Mouse (Mus musculus) embryonic facial prominence, embryonic 10.5 days (tissue): ENCODE data around the gene Olfr1272. TPM values are rescaled to one million over a fixed set of nuclear protein-coding genes. Genes with fewer than 3 reads are reported as not detected.
"Not testable (repeated sequence)": the region's sequence is repeated elsewhere in the genome, so short reads cannot be mapped to it uniquely, and the experiment has no call there.

ENCODE experiments used
- DNase-seq: peaks from one replicate; pipeline ENCODE4 v3.0.0-alpha.2; 2017; ENCODE audit warnings: low spot score
- H3K27ac ChIP-seq: fragments of 300-500 bp; sonication (generic); replicated peaks from 2 replicates; pipeline ENCODE4 v1.5.1; 2016; ENCODE audit warnings: mild to moderate bottlenecking
- H3K27me3 ChIP-seq: fragments of 300-500 bp; sonication (generic); replicated peaks from 2 replicates; pipeline ENCODE4 v1.6.1; 2016; ENCODE audit warnings: low read depth, mild to moderate bottlenecking; ENCODE audit not compliant: poor library complexity, severe bottlenecking
- H3K36me3 ChIP-seq: fragments of 300-500 bp; sonication (generic); replicated peaks from 2 replicates; pipeline ENCODE4 v1.6.1; 2016; ENCODE audit warnings: mild to moderate bottlenecking, moderate library complexity
- H3K4me1 ChIP-seq: fragments of 300-500 bp; sonication (generic); 2 replicates; pipeline ENCODE4 v1.6.1; 2016
- H3K4me3 ChIP-seq: fragments of 300-500 bp; sonication (generic); 2 replicates; pipeline ENCODE4 v1.5.1; 2016; ENCODE audit warnings: mild to moderate bottlenecking, moderate library complexity
- H3K9me3 ChIP-seq: fragments of 300-500 bp; sonication (generic); 2 replicates; pipeline ENCODE4 v1.6.1; 2016; ENCODE audit warnings: mild to moderate bottlenecking
- WGBS: fragments of 180-500 bp; shearing (Covaris S2); methylation state at CpG from one replicate; pipeline ENCODE4 v1.1.7; 2016; 5-methylcytosine and 5-hydroxymethylcytosine counted together
- polyA plus RNA-seq: library from polyadenylated mRNA; unstranded; fragments of >200 nt; fragmentation: Nextera tagmentation; extraction: Ambion mirVana; gene quantifications from 2 replicates; pipeline ENCODE4 v1.2.1, GENCODE M21; 2016

Gene Olfr1272
- not detected in 2 replicates for polyA plus RNA-seq

DNA sequence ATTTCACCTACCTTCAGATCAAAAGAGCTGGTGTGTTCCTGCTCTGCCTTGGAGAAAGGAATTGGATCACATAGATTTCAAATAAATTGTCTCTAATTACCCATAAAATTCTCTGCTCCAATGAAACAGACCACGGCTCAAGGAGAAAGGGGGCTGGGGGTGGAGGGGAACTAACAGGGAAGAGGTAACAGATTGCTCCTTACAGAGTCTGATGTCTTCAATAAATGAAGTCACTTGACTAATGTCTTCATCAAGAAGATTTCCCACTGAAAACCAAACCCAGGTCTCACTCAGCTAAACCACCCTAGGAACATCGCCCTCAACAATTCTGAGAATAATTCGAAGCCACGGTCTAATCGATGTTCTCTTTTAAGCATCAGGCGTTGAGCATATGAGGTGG, at the start of gene Olfr1272:
Olfr1272 (minus strand) TSS at position 101 of the 400 bp plus-strand sequence.
- 90% methylated on average over 6 of the region's 6 CpGs for WGBS
- Histone ChIP-seq H3K4me1 (no peaks in the 10 kb centered on the region), H3K27me3 (no peaks in the 10 kb centered on the region), H3K27ac (no peak within 1 kb of the TSS), H3K36me3 (no peaks in the 10 kb centered on the region), H3K9me3 (no peaks in the 10 kb centered on the region), H3K4me3 (no peak within 1 kb of the TSS)
- no peak for DNase-seq

DNA sequence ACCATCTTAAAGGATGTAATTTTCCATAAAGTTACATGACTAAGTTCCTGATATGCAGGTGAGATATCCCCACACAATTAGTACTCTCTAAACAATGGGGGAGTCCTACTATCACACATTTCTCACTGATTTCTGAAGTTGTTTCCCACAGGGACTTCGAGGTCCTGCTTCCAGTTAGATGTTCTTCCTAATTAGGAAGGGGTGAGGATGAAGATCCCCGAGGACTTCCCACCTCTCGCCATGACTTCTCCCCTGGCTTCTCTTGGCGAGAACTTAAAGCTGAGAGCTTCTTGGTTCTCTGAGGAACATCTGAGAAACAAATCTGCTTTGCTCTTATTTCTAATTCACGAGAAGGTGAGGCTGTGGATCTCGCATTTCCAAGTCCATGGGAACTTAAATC, 29.3 kb upstream of the Olfr1272 start, which contains the start of gene Gm13769:
Gm13769 (plus strand) TSS at position 301 of the 400 bp plus-strand sequence.
- not testable (repeated sequence) for H3K27ac ChIP-seq, H3K4me3 ChIP-seq, H3K36me3 ChIP-seq, H3K27me3 ChIP-seq, DNase-seq, H3K9me3 ChIP-seq, H3K4me1 ChIP-seq
- no CpG with 5 or more reads among the region's 6 CpGs for WGBS

GRCm38 (mm10) chr2:90270932-90271331, 21.7 kb downstream of the Olfr1272 start, which contains the start of gene Olfr1271:
TSS of gene Olfr1271 (minus strand) at chr2:90271032.
- WGBS, result 91% methylated on average over 2 of the region's 2 CpGs

GRCm38 (mm10) chr2:90257492-90257891, 35.1 kb downstream of the Olfr1272 start, which contains the start of gene Olfr142:
TSS of gene Olfr142 (minus strand) at chr2:90257592.
- Histone ChIP-seq H3K36me3 (no peaks in the 10 kb centered on the region), H3K27me3 (no peaks in the 10 kb centered on the region), H3K9me3 (no peaks in the 10 kb centered on the region), H3K27ac (no peak within 1 kb of the TSS), H3K4me3 (no peak within 1 kb of the TSS), H3K4me1 (no peaks in the 10 kb centered on the region)
- WGBS, result 92% methylated on average over 4 of the region's 4 CpGs
- DNase-seq, result no peak

More at GRCm38 (mm10) chr2:90270932-90271331, 21.7 kb downstream of the Olfr1272 start, which contains the start of gene Olfr1271:
- no peak for DNase-seq
- H3K36me3 ChIP-seq, result no peaks in the 10 kb centered on the region
- H3K4me1 ChIP-seq, result no peaks in the 10 kb centered on the region
- H3K27ac ChIP-seq, result no peak within 1 kb of the TSS
- H3K4me3 ChIP-seq, result no peak within 1 kb of the TSS
- no peaks in the 10 kb centered on the region for H3K27me3 ChIP-seq
- no peaks in the 10 kb centered on the region for H3K9me3 ChIP-seq

Other genes starting within 250 kb of the Olfr1272 start
- not detected in 2 replicates for gene Olfr140, start 229.2 kb downstream of the Olfr1272 start, polyA plus RNA-seq
- not detected in 2 replicates for gene Olfr1269, start 171.4 kb downstream of the Olfr1272 start, polyA plus RNA-seq
- not detected in 2 replicates for gene Olfr32, start 150.5 kb downstream of the Olfr1272 start, polyA plus RNA-seq
- gene Olfr1270, start 139.8 kb downstream of the Olfr1272 start, polyA plus RNA-seq, result 0.04 TPM in 1 of 2 replicates, not detected in the other
- gene Olfr1506, start 68.3 kb downstream of the Olfr1272 start, polyA plus RNA-seq, result not detected in 2 replicates
- not detected in 2 replicates for gene Olfr142, start 35.2 kb downstream of the Olfr1272 start, polyA plus RNA-seq
- not detected in 2 replicates for gene Olfr1271, start 21.8 kb downstream of the Olfr1272 start, polyA plus RNA-seq
- gene Gm13769, start 29.4 kb upstream of the Olfr1272 start, polyA plus RNA-seq, result not detected in 2 replicates
- gene Olfr1274-ps, start 105.8 kb upstream of the Olfr1272 start, polyA plus RNA-seq, result not detected in 2 replicates